Mouse (Mus musculus) liver, embryonic 14.5 days (tissue): Measurements from ENCODE around the gene Fgfr2.

Experiments
- CTCF ChIP-seq: IDR thresholded peaks from 2 replicates; pipeline ENCODE4 v1.5.1; 2016; ENCODE audit warnings: antibody characterized with exemption, low read depth, control low read depth
- EP300 ChIP-seq: IDR thresholded peaks from 2 replicates; pipeline ENCODE4 v1.6.1; 2016; ENCODE audit warnings: antibody characterized with exemption, low read depth

- TF ChIP-seq CTCF = no peak
- no peak for TF ChIP-seq EP300
Observed at GRCm38 (mm10) chr7:130664037-130664436, 2459.1 kb downstream of the Fgfr2 start.
